Mouse (Mus musculus) heart, embryonic 16.5 days (tissue): ENCODE results near the gene Lin54. TPM values are rescaled to one million over a fixed set of nuclear protein-coding genes. Genes with fewer than 3 reads are reported as not detected.

Experiments used
- ATAC-seq: fragments of 200-750 bp; cut with Nextera tagmentation; replicated peaks from 2 replicates; pipeline ENCODE4 v1.8.0; 2017; ENCODE audit warnings: moderate number of reproducible peaks; ENCODE audit not compliant: insufficient read depth, low FRiP score; ENCODE audit errors: extremely low read depth
- H3K27ac ChIP-seq: fragments of 300-500 bp; sonication (generic); 2 replicates; pipeline ENCODE4 v1.5.1; 2014; ENCODE audit warnings: mild to moderate bottlenecking, low read length, control low read depth, moderate library complexity
- H3K27me3 ChIP-seq: fragments of 300-500 bp; sonication (generic); 2 replicates; pipeline ENCODE4 v1.6.1; 2014; ENCODE audit warnings: low read length, mixed read lengths; ENCODE audit not compliant: control insufficient read depth, insufficient read depth
- H3K36me3 ChIP-seq: fragments of 300-500 bp; sonication (generic); 2 replicates; pipeline ENCODE4 v1.6.1; 2014; ENCODE audit not compliant: control insufficient read depth, insufficient read depth
- H3K4me1 ChIP-seq: fragments of 300-500 bp; sonication (generic); 2 replicates; pipeline ENCODE4 v1.6.1; 2014; ENCODE audit warnings: low read length, mixed read lengths; ENCODE audit not compliant: control insufficient read depth, insufficient read depth
- H3K4me2 ChIP-seq: fragments of 300-500 bp; sonication (generic); 2 replicates; pipeline ENCODE4 v1.6.1; 2014; ENCODE audit warnings: low read depth, mild to moderate bottlenecking, control low read depth, low read length
- H3K4me3 ChIP-seq: fragments of 300-500 bp; sonication (generic); 2 replicates; pipeline ENCODE4 v1.5.1; 2014; ENCODE audit warnings: mild to moderate bottlenecking, control low read depth, low read length
- H3K9ac ChIP-seq: fragments of 300-500 bp; sonication (generic); 2 replicates; pipeline ENCODE4 v1.6.1; 2014; ENCODE audit warnings: low read length, control low read depth
- H3K9me3 ChIP-seq: fragments of 300-500 bp; sonication (generic); replicated peaks from 2 replicates; pipeline ENCODE4 v1.6.1; 2016; ENCODE audit warnings: low read length; ENCODE audit not compliant: control insufficient read depth
- WGBS: fragments of 180-500 bp; shearing (Covaris S2); extraction: QIAGEN DNeasy Blood & Tissue Kit; methylation state at CpG from one replicate; pipeline ENCODE4 v1.1.7; 2014; 5-methylcytosine and 5-hydroxymethylcytosine counted together
- polyA plus RNA-seq: library from polyadenylated mRNA; unstranded; fragments of >200 nt; fragmentation: Nextera tagmentation; extraction: Ambion mirVana; gene quantifications from 2 replicates; pipeline ENCODE4 v1.2.1, GENCODE M21; 2015

Lin54 gene
- polyA plus RNA-seq, 1 experiment from 2014 or later: 9.9 TPM

DNA sequence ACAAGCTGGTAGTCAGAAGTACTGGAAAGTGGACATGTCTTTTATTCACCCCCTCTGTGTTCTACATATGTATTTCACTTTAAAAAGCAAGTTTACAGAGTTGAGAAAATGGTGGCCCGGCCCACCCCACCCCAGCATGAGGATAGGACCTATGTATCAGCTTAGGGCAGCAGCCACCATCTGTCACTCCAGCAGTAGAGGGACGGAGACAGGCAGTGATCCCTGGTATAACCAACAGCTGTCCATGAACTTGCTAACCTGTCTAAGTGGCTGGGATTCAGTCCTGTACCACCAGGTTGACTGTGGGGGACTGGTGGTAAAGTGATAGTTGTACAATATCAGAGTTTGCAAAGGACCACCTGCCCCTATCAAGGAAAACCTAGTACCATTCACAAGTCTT lies 82.4 kb downstream of the Lin54 start:
- H3K27me3 ChIP-seq: no peaks in the 10 kb centered on the region
- no peak for ATAC-seq
- H3K9me3 ChIP-seq: no peaks in the 10 kb centered on the region
- no peak overlapping the region for H3K9ac ChIP-seq
- 79% methylated on average over 2 of the region's 2 CpGs for WGBS
- H3K27ac ChIP-seq: no peak overlapping the region
- no peak overlapping the region for H3K4me3 ChIP-seq
- H3K4me1 ChIP-seq: peaks cover 13% of the 10 kb centered on the region
- H3K4me2 ChIP-seq: no peak overlapping the region
- peaks cover 26% of the 10 kb centered on the region for H3K36me3 ChIP-seq

DNA sequence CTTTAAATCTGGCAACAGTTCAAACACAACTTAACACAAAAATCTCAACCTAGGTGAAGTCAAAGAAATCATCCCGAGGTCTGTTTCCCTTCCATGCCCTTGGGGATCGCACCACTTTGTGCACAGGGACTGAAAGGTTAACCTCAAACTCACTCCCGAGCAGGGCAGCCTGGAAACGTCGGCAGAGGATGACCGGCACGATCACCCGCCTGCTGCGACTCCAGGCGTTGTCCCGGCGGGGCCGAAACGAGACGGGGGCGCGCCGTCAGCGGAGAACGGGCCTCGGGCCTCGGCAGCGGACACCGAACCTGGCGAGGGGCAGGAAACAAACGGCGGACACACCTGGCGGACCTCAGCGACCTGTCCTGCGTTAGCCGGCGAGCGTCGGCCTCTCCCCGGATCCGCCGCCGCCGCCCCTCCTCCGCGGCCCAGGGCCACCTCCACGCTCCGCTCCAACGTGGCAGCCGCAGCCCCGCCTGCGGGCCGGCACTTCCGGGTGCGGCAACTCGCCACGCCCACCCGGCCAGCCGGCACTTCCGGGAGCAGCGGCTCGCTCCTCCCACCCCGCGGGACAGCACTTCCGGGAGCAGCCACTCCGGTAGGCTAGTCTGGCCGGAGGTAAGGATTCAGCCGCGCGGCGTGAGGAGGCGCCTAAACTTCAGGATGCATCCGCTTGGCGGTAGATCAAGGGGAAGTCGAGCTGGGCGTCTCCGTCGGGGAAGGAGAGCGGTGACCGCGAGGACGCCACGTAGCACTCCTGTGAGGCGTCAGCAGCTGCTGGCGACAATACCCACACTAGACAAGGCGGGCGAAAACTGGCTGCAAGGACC lies 84.5 kb downstream of the Lin54 start, which contains the start of gene Sec31a:
Sec31a (minus strand) TSS at position 474 of the 830 bp plus-strand sequence.
- Histone ChIP-seq H3K36me3 (peaks cover 12% of the 10 kb centered on the region), H3K9me3 (no peaks in the 10 kb centered on the region), H3K9ac (peak within 1 kb of the TSS; percentile 74), H3K27me3 (no peaks in the 10 kb centered on the region), H3K4me2 (peak within 1 kb of the TSS; percentile 82), H3K4me1 (peaks cover 24% of the 10 kb centered on the region), H3K27ac (peak within 1 kb of the TSS; percentile 86), H3K4me3 (peak within 1 kb of the TSS; percentile 61)
- WGBS: under 1% methylated on average over 68 of the region's 82 CpGs
- peak; percentile 97 for ATAC-seq

DNA sequence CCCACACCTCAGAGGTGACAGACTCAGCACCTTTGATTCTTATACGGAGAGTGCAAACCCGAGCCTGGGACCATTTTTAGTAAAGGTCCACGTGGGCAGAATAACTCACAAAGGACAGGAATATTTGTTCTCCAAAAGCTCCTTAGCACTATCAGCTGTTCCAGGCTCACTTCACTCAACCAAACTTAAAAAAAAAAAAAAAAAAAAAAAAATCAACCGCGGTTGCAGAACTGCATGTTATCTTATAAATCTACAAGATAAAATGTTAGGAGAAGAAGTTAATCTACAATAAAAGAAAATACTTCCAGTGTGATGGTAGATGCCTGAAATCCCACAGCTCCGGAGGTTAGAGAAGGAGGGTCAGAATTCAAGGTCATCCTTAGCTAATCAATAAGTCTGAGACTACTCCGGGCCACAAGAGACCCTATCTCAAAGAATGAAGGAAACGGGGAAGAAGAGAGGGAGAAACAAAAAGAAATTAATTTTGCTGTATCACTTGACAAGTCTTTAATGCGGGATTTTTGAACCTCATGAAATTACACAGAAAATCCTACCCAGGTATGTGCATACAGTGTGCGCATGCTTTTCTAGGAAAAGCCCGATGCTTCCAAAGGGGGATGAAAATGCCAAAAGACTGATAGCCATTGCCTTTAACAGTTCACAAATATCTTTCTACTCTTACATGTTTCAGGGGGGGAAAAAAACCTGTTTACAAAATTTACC lies 85.8 kb downstream of the Lin54 start:
- H3K27ac ChIP-seq: peak overlapping the region; percentile 73
- peak overlapping the region; percentile 74 for H3K9ac ChIP-seq
- ATAC-seq: no peak
- no peaks in the 10 kb centered on the region for H3K9me3 ChIP-seq
- H3K4me3 ChIP-seq: peak overlapping the region; percentile 61
- H3K4me1 ChIP-seq: peaks cover 25% of the 10 kb centered on the region
- WGBS: 18% methylated on average over 11 of the region's 11 CpGs
- H3K4me2 ChIP-seq: peak overlapping the region; percentile 82
- 0 out of 2 replicates have a peak, but pooled peaks cover 5% of the 10 kb centered on the region for H3K36me3 ChIP-seq
- H3K27me3 ChIP-seq: no peaks in the 10 kb centered on the region

DNA sequence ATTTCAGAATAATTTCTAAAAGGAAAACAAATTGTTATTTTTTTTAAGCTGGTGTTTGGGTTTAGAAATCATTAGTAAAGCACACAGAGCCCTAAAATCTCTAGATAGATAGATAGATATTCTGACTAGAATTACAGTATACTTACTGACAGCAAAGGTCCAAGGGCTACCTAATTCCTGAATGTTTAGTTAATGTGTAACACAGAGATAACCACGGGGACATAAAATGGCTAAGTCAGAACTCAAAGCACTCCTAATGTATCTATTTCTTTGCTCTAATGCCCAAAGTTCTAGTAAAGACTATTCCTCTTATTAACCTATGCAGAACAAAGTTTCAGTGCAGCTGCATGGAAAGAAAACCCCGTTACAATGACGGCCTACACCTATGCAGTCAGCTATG lies 87.6 kb downstream of the Lin54 start:
- no peak for ATAC-seq
- Histone ChIP-seq H3K27ac (no peak overlapping the region), H3K4me2 (no peak overlapping the region), H3K27me3 (no peaks in the 10 kb centered on the region), H3K9me3 (no peaks in the 10 kb centered on the region), H3K4me3 (no peak overlapping the region), H3K4me1 (peaks cover 25% of the 10 kb centered on the region), H3K36me3 (peaks cover under 1% of the 10 kb centered on the region; the same call in 1 of the 2 replicates), H3K9ac (no peak overlapping the region)
- 74% methylated on average over 3 of the region's 3 CpGs for WGBS

DNA sequence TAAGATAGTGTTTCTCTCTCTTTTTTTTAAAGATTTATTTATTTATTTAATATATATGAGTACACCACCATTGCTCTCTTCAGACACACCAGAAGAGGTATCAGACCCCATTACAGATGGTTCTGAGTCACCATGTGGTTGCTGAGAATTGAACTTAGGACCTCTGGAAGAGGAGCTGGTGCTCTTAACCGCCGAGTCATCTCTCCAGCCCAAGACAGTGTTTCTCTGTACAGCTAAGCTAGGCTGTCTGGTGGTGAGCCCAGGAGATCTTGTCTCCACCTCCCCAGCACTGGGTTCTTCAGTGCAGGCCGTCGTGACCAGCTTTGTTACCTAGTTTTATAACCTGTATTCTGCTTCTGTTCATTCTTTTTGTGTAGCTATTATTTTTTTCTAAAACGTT lies 90.2 kb downstream of the Lin54 start:
- H3K4me3 ChIP-seq: no peak overlapping the region
- H3K4me2 ChIP-seq: no peak overlapping the region
- no peaks in the 10 kb centered on the region for H3K9me3 ChIP-seq
- WGBS: 85% methylated on average over 5 of the region's 5 CpGs
- H3K27me3 ChIP-seq: no peaks in the 10 kb centered on the region
- no peak overlapping the region for H3K9ac ChIP-seq
- no peak for ATAC-seq
- peaks cover 21% of the 10 kb centered on the region for H3K4me1 ChIP-seq
- peaks cover 15% of the 10 kb centered on the region for H3K36me3 ChIP-seq
- no peak overlapping the region for H3K27ac ChIP-seq

DNA sequence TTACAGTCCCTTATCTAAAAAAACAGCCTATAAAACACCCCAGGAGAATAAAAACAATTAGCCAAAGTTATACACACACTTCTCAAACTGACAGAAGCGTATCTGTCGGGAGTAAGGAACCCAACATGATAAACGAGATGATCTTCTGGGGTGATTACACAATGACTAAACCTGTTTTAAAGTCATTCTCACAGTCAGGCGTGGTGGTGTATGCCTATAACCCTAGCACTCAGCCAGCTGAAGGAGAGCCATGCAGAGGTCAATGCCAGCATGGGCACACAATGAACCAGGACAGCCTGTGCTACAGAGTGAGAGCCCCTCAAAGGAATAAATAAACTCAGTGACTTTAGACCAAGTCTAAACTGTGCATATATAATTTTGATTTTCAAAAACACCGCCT lies 92.0 kb downstream of the Lin54 start:
- H3K36me3 ChIP-seq: peaks cover 28% of the 10 kb centered on the region

DNA sequence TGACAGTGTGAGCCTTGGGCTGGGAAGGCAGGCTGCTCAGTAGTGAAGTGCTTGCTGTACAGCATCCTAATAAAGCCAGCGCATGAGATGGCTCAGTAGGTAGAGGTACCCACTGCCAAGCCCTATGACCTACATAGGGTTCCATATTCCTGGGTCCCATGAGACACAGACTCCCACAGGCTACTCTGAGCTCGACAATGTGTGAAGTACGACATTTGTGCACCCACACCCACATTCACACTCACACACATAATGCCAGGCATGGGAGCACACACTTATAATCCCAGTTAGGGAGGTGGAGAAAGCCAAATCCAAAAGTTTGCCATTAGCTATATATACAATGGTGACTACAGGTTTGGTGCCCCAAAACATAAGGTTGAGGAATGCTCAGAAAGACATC lies 103.7 kb downstream of the Lin54 start:
- Histone ChIP-seq H3K4me1 (no peaks in the 10 kb centered on the region), H3K27ac (no peak overlapping the region), H3K9ac (no peak overlapping the region), H3K36me3 (peaks cover 72% of the 10 kb centered on the region), H3K4me3 (no peak overlapping the region), H3K9me3 (no peaks in the 10 kb centered on the region), H3K4me2 (no peak overlapping the region), H3K27me3 (no peaks in the 10 kb centered on the region)
- no peak for ATAC-seq
- 89% methylated on average over 3 of the region's 3 CpGs for WGBS

More for the DNA sequence above, 92.0 kb downstream of the Lin54 start:
- Histone ChIP-seq H3K4me3 (no peak overlapping the region), H3K9me3 (no peaks in the 10 kb centered on the region), H3K9ac (no peak overlapping the region), H3K27ac (no peak overlapping the region), H3K27me3 (no peaks in the 10 kb centered on the region), H3K4me1 (peaks cover 14% of the 10 kb centered on the region), H3K4me2 (no peak overlapping the region)
- ATAC-seq: no peak
- WGBS: 81% methylated on average over 5 of the region's 5 CpGs

DNA sequence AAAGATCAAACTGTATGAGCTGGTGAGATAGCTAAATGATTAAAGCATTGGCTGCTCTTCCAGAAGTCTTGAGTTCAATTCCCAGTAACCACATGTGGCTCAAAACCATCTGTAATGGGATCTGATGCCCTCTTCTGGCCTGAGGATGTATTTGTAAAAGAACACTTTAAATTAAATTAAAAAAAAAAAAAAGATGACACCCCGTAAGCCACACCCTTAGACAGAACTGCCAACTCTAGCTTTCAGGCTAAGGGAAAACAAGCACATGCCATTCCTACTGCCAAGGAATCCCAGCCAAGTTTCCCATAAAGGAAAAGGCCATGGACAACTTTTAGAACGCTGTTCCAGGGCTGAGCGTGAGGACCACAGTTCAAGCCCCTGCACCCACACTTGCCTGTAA lies 106.8 kb downstream of the Lin54 start:
- ATAC-seq: no peak
- no peak overlapping the region for H3K9ac ChIP-seq
- H3K4me3 ChIP-seq: no peak overlapping the region
- WGBS: 78% methylated on average over 3 of the region's 3 CpGs
- no peaks in the 10 kb centered on the region for H3K4me1 ChIP-seq
- H3K9me3 ChIP-seq: no peaks in the 10 kb centered on the region
- no peak overlapping the region for H3K27ac ChIP-seq
- H3K4me2 ChIP-seq: no peak overlapping the region
- no peaks in the 10 kb centered on the region for H3K27me3 ChIP-seq
- peaks cover 85% of the 10 kb centered on the region for H3K36me3 ChIP-seq

DNA sequence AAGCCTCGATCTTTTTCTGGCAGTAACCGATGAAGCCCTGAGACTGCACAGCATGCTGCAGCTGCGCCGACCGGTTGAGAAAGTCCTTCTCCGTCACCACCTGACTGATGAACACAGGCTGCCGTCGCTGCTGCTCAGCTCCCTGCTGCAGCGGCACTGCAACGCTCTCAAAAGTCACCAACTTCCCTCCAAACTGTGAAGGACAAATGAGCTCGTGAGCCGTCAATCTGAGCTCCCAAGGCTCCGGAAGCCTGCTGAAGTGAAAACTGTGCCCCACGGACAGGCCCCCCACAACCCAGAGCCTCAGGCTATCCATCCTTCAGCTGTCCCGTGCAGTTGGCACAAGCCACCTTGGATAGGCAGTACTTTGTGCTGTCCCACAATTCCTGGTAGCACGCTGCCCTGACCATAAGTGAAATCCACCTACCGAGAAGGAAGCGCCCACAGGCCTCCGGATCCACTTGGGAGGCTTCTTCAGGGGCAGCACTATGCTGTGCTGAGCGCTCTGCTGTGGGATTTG lies 107.9 kb downstream of the Lin54 start:
- Histone ChIP-seq H3K27me3 (no peaks in the 10 kb centered on the region), H3K4me3 (no peak overlapping the region), H3K36me3 (peaks cover 80% of the 10 kb centered on the region), H3K9ac (no peak overlapping the region), H3K4me1 (no peaks in the 10 kb centered on the region), H3K9me3 (no peaks in the 10 kb centered on the region), H3K4me2 (no peak overlapping the region), H3K27ac (no peak overlapping the region)
- 85% methylated on average over 20 of the region's 20 CpGs for WGBS
- ATAC-seq: no peak
